Mouse (Mus musculus): ENCODE data around the gene Cacna2d2.

The Cacna2d2 gene

DNA sequence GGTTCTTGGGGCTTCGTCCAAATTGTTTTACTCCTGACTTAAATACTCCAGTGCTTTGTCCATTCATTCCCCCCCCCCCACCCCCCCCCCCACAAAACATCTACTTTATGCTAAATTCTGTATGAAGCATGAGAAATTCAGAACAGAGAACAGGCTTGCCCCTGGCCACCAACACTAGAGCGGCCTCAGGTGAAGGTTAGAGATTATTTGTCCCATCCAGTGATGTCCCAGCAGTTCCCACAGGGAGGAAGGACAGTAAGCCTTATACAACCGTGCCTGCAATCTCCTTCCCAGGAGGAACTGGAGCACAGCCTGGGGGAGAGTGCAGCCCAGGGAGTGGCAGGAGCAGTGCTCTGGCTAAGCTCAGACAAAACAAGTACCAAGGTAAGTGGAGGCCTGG lies 179.2 kb downstream of the Cacna2d2 start, which contains the start of gene Naa80:
Naa80 (plus strand) TSS at position 301 of the 400 bp plus-strand sequence.
- no peak for DNase-seq (ENCODE audit: low read depth, low spot score)

Data from embryo, embryonic 11.5 days (tissue).